Mouse (Mus musculus): Measurements from ENCODE around the gene Tpra1. TPM values are rescaled to one million over a fixed set of nuclear protein-coding genes. Genes with fewer than 3 reads are reported as not detected.
A peak's percentile ranks its signal among the peaks of the same experiment; 100 is the strongest.

Tpra1 gene
- polyA plus RNA-seq, 1 experiment from 2014 or later: 76.2 TPM

DNA sequence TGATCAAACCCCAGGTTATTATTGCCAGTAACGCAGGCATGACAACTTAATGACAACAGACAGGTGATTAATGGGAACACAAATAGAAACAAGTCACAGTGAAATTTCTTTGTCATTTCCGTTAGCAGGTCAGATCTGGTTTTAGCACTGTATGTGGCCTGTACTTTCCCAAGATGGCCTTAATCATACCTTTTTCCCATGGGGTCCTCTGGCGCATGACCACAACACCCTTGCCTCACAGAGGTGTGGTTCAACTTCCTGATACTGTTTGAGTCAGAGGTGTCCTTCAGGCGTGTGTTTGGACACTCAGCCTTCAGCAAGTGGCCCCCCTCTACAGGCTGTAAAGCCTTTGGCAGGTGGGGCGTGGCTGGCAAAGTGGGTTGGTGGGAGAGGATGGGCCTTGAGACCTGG, 55.8 kb downstream of the Tpra1 start:
- Histone ChIP-seq H3K27me3 (no peaks in the 10 kb centered on the region), H3K9ac (replicated peaks) (no peak overlapping the region), H3K4me2 (no peak overlapping the region), H3K9me3 (no peaks in the 10 kb centered on the region), H3K36me3 (no peaks in the 10 kb centered on the region), H3K4me1 (replicated peaks) (peaks cover 10% of the 10 kb centered on the region; the same call in 1 of the 2 replicates), H3K27ac (no peak overlapping the region), H3K4me3 (replicated peaks) (no peak overlapping the region)
- no peak for ATAC-seq (ENCODE audit: insufficient number of reproducible peaks, insufficient read depth, low FRiP score, low TSS enrichment, low read depth)
- 70% methylated on average over 5 of the region's 5 CpGs for WGBS

DNA sequence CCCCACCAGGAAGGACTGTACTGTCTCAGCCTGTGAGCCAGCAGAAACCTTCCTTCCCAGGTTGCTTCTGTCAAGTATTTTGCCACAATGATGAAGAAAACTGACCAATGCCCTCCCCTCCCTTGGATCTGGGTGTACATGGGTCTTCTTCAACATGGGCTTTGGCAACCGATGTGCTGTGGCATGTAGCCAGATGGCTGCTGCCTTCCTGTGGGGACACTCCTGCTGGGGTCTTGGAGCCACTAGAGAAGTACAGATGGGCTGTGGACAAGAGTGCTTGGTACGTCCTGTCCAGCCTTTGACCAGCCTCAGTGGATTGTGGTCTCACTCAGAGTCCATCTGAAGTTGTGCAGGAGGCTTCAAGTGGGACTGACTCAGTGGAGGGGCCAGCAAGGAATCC, 56.3 kb downstream of the Tpra1 start:
- WGBS: 88% methylated on average over 2 of the region's 2 CpGs
- Histone ChIP-seq H3K4me3 (replicated peaks) (no peak overlapping the region), H3K27ac (no peak overlapping the region), H3K27me3 (no peaks in the 10 kb centered on the region), H3K4me2 (no peak overlapping the region), H3K9ac (replicated peaks) (no peak overlapping the region), H3K36me3 (no peaks in the 10 kb centered on the region), H3K4me1 (replicated peaks) (peaks cover 10% of the 10 kb centered on the region; the same call in 1 of the 2 replicates), H3K9me3 (no peaks in the 10 kb centered on the region)
- ATAC-seq (ENCODE audit: insufficient number of reproducible peaks, insufficient read depth, low FRiP score, low TSS enrichment, low read depth): no peak

DNA sequence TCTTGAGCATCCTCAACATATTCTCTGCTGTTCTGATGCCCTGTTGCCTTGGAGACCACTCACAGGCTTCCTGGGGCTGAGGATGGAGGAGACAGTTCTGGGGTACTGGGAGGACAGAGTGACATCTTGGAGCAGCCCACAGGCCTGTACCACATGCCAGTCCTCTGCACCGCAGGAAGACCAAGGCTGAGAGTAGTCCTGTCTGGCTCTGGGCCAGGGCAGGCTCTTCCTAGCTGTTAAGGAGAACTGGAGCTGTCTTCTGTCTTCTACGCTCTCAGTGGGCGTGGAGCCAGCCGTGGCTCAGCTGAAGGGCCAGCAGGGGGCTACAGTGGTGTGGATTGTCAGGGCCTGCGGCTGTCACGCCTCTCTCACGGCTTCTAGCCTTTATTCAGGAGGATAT, 57.8 kb downstream of the Tpra1 start:
- Histone ChIP-seq H3K27ac (no peak overlapping the region), H3K4me2 (no peak overlapping the region), H3K9ac (replicated peaks) (no peak overlapping the region), H3K4me3 (replicated peaks) (no peak overlapping the region), H3K27me3 (no peaks in the 10 kb centered on the region), H3K9me3 (no peaks in the 10 kb centered on the region), H3K36me3 (no peaks in the 10 kb centered on the region), H3K4me1 (replicated peaks) (peaks cover 10% of the 10 kb centered on the region; the same call in 1 of the 2 replicates)
- WGBS: 26% methylated on average over 7 of the region's 7 CpGs
- ATAC-seq (ENCODE audit: insufficient number of reproducible peaks, insufficient read depth, low FRiP score, low TSS enrichment, low read depth): 0 out of 2 replicates have a peak, but pooled peaks have one; percentile 20

DNA sequence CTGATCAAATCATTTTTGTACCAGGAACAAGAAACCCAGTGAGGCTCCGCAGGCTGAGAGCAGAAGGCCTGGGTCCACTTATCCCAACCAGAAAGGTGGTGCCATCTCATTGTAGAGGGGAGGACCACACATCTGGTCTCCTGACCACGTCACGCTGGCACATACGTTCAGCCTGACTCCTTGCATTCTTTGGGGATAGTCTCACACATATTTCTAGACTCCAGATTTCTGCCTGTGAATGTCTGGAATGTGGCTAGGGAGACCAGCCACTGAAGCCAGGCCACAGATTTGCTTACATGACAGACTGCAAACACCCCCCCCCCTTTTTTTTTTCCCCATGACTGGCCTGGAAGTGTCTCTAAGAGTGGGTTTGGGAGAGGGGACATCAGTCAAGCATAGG, 58.9 kb downstream of the Tpra1 start:
- WGBS: 59% methylated on average over 4 of the region's 4 CpGs
- no peak for ATAC-seq (ENCODE audit: insufficient number of reproducible peaks, insufficient read depth, low FRiP score, low TSS enrichment, low read depth)

More for the DNA sequence above, 58.9 kb downstream of the Tpra1 start:
- peaks cover 10% of the 10 kb centered on the region; the same call in 1 of the 2 replicates for H3K4me1 ChIP-seq (replicated peaks)
- no peak overlapping the region for H3K4me2 ChIP-seq
- H3K27ac ChIP-seq: no peak overlapping the region
- no peak overlapping the region for H3K4me3 ChIP-seq (replicated peaks)
- H3K9me3 ChIP-seq: no peaks in the 10 kb centered on the region
- H3K36me3 ChIP-seq: no peaks in the 10 kb centered on the region
- no peak overlapping the region for H3K9ac ChIP-seq (replicated peaks)
- H3K27me3 ChIP-seq: no peaks in the 10 kb centered on the region

Other genes with a start within 250 kb of the Tpra1 start
- 8.0 and 9.4 TPM in 2 replicates for gene Mgll, start 177.8 kb upstream of the Tpra1 start, polyA plus RNA-seq (2016; fragmentation: Nextera tagmentation; extraction: Ambion mirVana)
- gene Abtb1, start 60.3 kb upstream of the Tpra1 start, polyA plus RNA-seq (2016; fragmentation: Nextera tagmentation; extraction: Ambion mirVana): 24.6 and 26.7 TPM in 2 replicates
- 93.5 and 97.8 TPM in 2 replicates for gene Podxl2, start 27.2 kb upstream of the Tpra1 start, polyA plus RNA-seq (2016; fragmentation: Nextera tagmentation; extraction: Ambion mirVana)
- gene Mcm2, start 3.5 kb upstream of the Tpra1 start, polyA plus RNA-seq (2016; fragmentation: Nextera tagmentation; extraction: Ambion mirVana): 207 and 208 TPM in 2 replicates